Mouse (Mus musculus) heart, postnatal 0 days (tissue): ENCODE data around the gene Mat2a.

Experiments used
- CTCF ChIP-seq: IDR thresholded peaks from 2 replicates; pipeline ENCODE4 v1.5.1; 2016; ENCODE audit warnings: antibody characterized with exemption, control low read depth, low read depth
- EP300 ChIP-seq: IDR thresholded peaks from 2 replicates; pipeline ENCODE4 v1.6.1; 2016; ENCODE audit warnings: antibody characterized with exemption, low read depth

DNA sequence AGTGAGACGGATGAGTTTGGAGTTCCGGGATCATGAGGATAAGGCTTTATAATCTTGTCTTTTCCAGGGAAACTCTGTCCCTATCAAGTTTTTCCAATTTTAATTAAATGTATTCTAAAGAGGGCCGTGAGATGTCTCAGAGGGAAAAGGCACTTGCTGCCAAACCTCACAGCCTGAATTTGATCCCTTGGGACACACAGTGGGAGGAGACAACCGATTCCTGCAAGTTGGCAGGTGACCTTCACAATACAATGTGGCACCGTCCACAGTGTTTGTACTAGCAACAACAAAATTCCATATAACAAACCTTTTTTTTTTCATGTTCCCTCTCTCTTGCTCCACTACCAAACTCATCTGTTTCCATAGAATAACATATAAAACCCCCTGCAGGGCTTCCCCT lies 19.6 kb upstream of the Mat2a start:
- TF ChIP-seq EP300 (no peak), CTCF (no peak)
